In genomic region chr10:45298503-45298902, GRCm38 (mm10) we compare ENCODE assay signal across 25 mouse cellular contexts. TPM values are rescaled to one million over a fixed set of nuclear protein-coding genes. Genes with fewer than 3 reads are reported as not detected.
A peak's percentile ranks its signal among the peaks of the same experiment; 100 is the strongest.
DNase-seq lines count a peak whose midpoint lies in the region.
"Had no signal": no experiment of that assay in that cellular context is flagged by ENCODE, and none has a peak within 500 bp of the region (broad histone marks: within the 10 kb centered on the region; RNA-seq: fewer than 3 reads in every experiment).

No protein-coding gene starts in this region.

- H3K27me3 ChIP-seq in heart, embryonic 10.5 days (ENCODE audit: insufficient read depth, poor library complexity, severe bottlenecking), result no peaks in the 10 kb centered on the region
- H3K27me3 ChIP-seq: embryonic facial prominence, embryonic 15.5 days; heart, embryonic 15.5 days; limb, embryonic 13.5 days; lung, embryonic 15.5 days; neural tube, embryonic 15.5 days had no signal

- H3K27ac ChIP-seq in heart, embryonic 10.5 days, result no peak overlapping the region
- H3K27ac ChIP-seq: embryonic facial prominence, embryonic 10.5 days; embryonic facial prominence, embryonic 15.5 days; heart, embryonic 15.5 days; kidney, postnatal 0 days; left cerebral cortex, adult 2 months; limb, embryonic 13.5 days; lung, embryonic 15.5 days; neural tube, embryonic 15.5 days had no signal

- H3K4me3 ChIP-seq in heart, embryonic 10.5 days, result no peak overlapping the region
- H3K4me3 ChIP-seq: embryonic facial prominence, embryonic 10.5 days; embryonic facial prominence, embryonic 15.5 days; heart, embryonic 15.5 days; left cerebral cortex, adult 2 months; limb, embryonic 13.5 days; lung, embryonic 15.5 days; neural tube, embryonic 15.5 days had no signal

- peak; percentile 7 to 11 for DNase-seq in cerebellum, postnatal 14 days
- no peak for DNase-seq in cerebellum, adult 8-10 months
- peak; percentile 68 for DNase-seq in heart, adult 11 months
- DNase-seq in heart, embryonic 10.5 days (ENCODE audit: low spot score), result no peak
- peak; percentile 25 to 34 for DNase-seq in right cerebral cortex, postnatal 10 days (ENCODE audit: low spot score in 2 of 2)
- no peak for DNase-seq in right cerebral cortex, adult 2 months (ENCODE audit: low spot score in 2 of 2)
- no peak for DNase-seq in frontal cortex, postnatal 36 days (ENCODE audit: low spot score in 2 of 2)
- DNase-seq: adrenal gland, adult 8-10 months; cerebellum, adult 11-12 months; cerebellum, postnatal 25 days; gastrocnemius, postnatal 10 days; kidney, adult 8-10 months; lung, postnatal 36 days; retina, postnatal 1 day; spleen, adult 18-20 months; thymus, postnatal 25 days had no signal

- H3K9me3 ChIP-seq in heart, embryonic 10.5 days, result no peaks in the 10 kb centered on the region
- H3K9me3 ChIP-seq: embryonic facial prominence, embryonic 10.5 days; embryonic facial prominence, embryonic 15.5 days; G1E; heart, embryonic 15.5 days; limb, embryonic 13.5 days; lung, embryonic 15.5 days; neural tube, embryonic 15.5 days had no signal

- no peaks in the 10 kb centered on the region for H3K36me3 ChIP-seq in heart, embryonic 10.5 days
- H3K36me3 ChIP-seq: embryonic facial prominence, embryonic 10.5 days; embryonic facial prominence, embryonic 15.5 days; G1E; heart, embryonic 15.5 days; limb, embryonic 13.5 days; lung, embryonic 15.5 days; neural tube, embryonic 15.5 days had no signal

- peaks cover 1% of the 10 kb centered on the region for H3K4me1 ChIP-seq in heart, embryonic 10.5 days
- H3K4me1 ChIP-seq: embryonic facial prominence, embryonic 10.5 days; embryonic facial prominence, embryonic 15.5 days; limb, embryonic 13.5 days; lung, embryonic 15.5 days; neural tube, embryonic 15.5 days had no signal

- 71% methylated on average over 6 of the region's 6 CpGs for WGBS in heart, embryonic 10.5 days

RNA-seq across cellular contexts. Expression of gene Bves, which starts 37.1 kb away (rescaled TPM):
- polyA plus RNA-seq in heart, embryonic 10.5 days (2016; fragmentation: Nextera tagmentation; extraction: Ambion mirVana), result 32.6 and 52.1 TPM in 2 replicates
- polyA plus RNA-seq: G1E had no signal

Comparison
In these comparisons a context has a peak if more than half of its experiments do, and no peak if none do; other contexts are left out.
1. DNase-seq: peak in cerebellum, postnatal 14 days (2 of 2), heart, adult 11 months (single experiment) and right cerebral cortex, postnatal 10 days (2 of 2); none in cerebellum, adult 8-10 months (single experiment), heart, embryonic 10.5 days (single experiment), right cerebral cortex, adult 2 months (0 of 2) and frontal cortex, postnatal 36 days (0 of 2).